Mouse (Mus musculus) lung, postnatal 4 days (tissue): ENCODE measurements around the gene Prr15l.

Source experiments
- DNase-seq, 2 experiments: peaks; one replicate each; pipeline ENCODE4 v3.0.0; 2021

The Prr15l gene

DNA sequence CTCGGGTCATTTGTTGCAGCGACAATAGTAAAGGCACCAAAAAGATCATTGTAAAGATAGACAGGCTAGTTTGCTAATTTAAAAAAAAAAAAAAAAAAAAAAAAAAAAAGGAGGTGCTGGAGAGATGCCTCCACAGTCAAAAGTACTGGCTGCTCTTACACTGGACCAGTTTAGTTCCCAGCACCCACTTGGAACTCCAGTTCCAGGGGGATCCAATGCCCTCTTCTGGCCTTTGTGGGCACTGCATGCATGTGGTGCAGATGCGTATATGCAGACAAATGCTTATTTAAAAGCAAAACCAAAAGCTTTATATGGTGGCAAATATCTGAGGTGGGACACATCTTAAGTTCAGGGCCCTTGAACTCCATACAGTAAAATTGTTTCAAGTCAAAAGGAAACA is 22.9 kb downstream of the Prr15l start:
- DNase-seq: no peak

DNA sequence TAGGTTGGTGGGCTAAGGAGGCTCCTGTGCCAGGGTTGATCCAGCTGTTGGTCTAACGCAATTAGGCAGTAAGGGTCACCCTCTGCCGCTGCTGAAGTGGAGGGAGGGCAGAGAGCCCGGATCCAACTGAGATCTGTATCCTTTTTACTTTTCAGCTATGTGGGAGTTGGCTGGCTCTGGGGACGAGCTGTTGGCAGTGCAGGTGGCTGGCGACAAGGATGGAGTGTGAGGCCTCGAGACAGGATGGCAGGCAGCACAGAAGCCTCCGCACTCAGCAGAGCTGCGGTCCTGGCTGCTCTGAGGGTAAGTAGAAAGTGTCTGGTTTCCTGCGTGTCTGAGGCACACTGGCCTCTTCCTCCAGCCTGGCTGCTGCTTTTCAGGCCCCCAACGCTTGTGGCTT is 24.5 kb downstream of the Prr15l start:
- no peak for DNase-seq

DNA sequence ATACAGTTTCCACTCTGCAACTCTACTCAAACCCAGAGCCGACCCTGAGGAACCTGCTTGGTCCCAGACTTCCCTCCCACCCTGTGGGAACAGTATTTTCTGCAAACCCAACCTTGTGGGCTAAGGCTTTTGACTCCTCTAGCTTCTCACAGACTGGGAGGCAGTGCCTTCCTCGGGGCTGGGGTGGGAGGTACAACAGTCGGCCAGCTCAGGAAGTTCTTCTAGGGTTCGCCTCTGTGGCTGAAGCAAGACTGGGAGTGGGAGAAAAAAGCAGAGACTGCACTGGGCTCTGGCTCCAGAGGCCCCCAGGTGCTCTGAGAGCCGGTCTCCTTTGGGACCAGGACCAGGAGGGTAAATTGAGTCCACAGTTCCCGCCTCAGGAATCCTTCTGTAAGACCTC is 25.0 kb downstream of the Prr15l start:
- no peak for DNase-seq

DNA sequence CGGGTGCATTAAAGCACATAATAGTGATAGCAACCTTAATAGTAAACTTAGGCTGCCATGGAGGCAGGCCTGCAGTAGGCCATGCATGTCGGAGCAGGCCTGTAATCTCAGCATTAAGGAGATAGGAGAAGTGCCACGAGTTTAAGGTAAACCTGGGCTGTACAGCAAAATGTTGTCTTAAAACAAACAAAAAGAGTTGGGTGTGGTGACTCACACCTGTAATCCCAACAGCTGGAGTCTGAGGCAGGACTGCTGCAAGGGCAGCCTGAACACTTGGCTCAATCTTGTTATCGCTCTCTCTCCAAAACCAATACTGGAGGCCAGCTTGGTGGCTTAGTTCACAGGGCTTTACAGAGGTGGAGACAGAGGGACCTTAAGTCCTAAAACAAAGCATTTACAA is 27.2 kb downstream of the Prr15l start:
- no peak for DNase-seq

DNA sequence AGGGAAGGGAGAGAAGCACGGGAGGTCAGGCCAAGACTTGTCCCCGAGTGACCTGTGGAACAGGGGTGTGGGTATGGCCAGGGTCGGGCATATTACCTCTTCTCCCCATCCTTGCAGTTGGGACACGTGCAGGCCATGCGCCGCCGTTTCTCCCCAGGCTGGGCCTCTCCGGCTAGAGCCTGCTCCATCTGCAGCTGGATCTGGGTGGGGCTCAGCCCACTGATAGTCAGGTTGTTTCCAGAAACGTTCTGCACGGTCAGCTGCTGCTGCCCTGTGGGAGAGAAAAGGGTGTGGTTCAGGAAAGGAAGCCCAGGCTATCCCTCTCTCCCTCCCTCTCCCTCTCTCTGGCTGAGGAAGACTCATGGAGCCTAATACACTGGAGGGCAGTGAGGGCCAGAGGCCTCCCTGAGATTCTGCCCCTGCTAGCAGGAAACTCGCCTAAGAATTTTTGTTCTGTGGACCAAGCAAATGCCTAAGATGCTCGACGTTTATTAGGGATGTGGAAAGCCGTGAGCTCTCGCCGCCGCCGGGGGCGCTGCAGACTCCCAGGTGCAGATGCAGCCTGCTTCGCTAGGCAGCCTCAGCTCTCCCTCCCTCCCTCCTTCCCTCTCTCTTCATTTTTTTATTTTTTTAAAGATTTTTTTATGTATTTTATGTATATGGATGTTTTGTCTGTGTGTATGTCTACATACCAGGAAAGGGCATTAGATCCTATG is 28.3 kb downstream of the Prr15l start:
- DNase-seq: no peak

DNA sequence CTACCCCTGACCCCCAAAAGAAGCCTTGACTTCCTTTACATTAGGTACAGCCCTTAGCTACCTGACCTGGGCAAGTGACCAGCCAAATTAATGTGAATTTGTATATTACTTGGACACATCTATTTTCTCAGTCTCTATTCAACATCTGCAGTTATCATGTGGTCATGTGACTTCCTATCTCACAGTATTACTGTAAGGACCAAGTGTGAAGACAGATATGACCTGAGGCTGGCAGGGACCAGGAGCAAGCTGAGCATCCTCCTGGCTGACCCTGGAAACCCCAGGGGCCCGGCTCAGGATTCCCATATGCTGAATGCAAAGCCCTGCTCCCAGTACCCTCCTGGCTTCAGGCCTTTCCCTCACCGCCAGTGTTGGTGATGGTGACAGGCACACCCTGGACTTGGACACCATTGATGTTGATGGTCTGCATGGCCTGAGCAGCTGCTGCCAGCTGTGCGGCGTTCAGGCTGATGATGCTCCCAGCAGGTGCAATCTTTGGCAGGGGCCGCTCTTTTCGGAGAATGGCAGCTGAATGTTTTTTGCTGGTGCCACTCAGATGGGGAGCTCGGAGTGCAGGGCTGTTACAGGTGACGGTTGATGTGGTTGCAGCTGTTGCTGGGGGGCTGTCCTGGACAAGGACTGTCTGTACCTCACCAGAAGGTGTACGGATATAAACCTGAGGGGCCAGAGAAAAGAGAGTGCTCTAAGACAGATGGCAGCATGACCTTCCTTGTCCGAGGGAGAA is 29.3 kb downstream of the Prr15l start:
- DNase-seq: no peak

DNA sequence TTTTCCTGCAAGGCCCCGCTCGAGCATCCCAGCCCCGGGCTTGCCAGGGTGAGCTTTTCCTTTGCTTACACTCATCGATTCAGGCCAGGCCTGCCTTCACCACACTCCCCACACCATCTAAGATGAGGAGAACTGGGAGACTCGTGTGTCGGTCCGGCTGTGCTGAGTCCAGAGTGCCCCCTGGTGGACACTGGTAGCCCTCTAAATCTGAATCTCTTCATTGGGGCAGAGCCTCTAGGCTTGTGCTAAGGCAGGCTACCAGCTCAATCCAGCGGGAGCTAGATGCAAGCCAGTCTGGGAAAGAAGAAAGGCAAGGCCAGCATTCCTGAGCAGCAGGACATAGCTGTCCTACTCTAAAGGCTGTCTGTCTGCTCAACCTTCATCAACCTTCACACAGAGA is 35.7 kb downstream of the Prr15l start:
- peak; percentile 86 to 92 for DNase-seq

DNA sequence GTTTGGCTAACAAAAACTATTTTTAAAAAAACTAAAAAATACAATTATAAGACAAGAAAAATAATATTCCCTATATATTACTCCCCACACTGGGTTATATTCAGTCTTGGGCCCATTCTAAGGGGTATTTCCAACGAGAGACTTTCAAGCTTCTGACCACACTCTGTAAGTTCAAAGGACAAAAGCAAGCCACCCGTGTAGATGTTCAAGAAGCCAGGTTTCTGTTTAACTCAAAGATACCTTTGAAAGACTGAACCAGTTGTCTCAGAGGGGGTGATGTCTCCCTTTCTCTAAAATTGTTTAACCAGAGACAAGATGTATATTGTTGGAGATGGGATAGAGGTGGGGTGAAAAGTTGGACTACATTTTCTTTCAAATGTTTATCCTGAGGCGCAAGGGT is 38.3 kb downstream of the Prr15l start:
- DNase-seq: no peak

DNA sequence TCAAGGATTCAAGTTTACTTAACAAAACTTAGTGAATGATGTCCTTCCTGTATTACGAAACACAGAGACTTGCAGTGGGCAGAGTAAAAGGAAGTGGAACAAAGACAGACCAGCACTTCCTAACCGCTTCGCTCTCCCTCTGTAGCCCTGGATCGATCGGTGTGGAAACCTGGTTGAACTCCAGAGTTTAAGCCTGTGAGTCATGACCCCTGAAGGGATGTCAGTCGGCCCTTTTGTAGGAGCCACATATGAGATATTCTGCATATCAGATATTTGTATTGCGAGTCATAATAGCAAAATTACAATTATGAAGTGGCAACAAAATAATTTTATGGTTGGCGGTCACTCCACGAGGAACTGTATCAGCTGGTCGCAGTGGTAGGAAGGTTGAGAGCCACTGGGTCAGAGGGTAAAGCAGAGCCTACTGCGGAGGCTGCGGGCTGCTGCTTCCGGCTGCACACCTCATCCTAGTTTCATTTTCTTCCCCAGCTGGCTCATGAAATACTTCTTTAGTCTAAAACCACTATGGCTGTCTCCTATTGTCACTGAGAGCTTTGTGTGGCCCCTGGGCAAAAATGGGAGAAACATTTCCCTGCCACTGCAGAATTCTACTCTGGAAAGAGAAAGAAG is 39.1 kb downstream of the Prr15l start:
- peak in 1 of 2 experiments; percentile 46 for DNase-seq

DNA sequence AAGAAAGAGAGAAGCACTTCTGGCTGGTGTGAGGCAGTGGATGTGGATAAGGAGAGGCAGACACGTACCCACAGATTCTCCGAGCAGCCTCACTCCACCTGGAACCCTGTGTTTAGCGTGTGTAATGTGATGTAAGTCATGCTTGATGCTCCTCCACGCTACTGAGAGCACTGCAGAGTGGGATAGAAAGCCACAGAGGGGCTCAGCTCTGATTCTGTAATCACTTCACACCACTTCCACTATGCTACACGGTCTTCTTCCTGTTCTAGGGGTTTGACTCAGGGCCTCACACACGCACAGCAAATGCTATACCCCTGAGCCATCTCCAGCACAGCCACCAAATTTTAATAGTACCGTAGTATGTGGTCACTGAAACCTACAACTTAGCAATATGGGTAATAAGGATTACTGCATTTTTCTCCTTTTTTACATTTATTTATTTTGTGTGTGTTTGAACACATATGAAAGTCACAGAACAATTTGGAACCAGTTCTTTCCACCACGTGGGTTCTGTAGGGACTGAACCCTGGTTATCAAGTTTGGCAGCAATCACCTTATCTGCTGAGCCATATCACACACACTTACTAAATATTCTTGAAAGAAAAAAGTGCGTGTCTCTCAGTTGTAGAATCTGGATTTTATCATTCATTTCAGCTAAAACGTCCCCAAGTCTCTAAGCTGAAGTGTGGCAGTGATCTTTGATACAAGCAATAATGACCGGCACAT is 39.8 kb downstream of the Prr15l start:
- no peak for DNase-seq

DNA sequence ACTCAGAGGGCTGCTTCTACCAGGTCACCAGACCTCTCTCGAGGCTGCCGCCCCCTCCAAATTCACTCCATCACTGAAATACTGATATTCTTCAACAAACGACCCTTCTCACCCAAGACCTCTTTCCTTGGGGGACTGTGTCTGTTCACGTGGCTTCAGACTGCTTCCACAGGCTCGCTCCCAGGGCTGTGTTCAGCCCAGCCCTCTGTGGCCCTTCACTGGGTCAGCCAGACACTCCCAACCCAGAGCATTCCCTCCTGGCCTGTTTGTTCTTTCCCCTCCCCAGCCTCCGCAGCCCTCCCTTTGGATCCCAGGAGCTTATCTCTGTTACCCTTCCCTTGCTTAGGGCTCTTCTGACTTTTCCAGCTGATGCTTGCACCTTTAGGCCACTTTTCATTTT is 40.6 kb downstream of the Prr15l start:
- no peak for DNase-seq

DNA sequence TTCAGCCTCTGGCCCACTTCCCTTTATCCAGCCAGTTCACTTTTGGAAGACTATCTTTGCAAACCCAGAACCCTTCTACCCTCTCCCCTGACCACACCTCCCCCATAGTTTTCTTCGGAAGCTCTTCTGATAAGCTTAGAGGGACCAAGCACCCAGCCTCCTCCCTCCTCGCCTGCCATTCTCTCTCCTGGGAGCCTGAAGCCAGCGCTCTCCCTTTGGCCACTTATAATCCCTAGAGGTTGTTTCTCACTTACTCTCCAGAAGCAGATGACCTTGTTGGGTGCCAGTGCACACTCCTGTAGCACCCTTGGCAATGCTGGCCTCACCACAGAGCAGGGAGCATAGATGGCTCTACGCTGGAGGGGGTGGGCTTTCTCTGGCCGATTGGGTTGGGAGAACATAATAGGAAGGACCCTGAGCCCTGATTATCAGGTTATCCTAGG is 41.4 kb downstream of the Prr15l start:
- DNase-seq: no peak

DNA sequence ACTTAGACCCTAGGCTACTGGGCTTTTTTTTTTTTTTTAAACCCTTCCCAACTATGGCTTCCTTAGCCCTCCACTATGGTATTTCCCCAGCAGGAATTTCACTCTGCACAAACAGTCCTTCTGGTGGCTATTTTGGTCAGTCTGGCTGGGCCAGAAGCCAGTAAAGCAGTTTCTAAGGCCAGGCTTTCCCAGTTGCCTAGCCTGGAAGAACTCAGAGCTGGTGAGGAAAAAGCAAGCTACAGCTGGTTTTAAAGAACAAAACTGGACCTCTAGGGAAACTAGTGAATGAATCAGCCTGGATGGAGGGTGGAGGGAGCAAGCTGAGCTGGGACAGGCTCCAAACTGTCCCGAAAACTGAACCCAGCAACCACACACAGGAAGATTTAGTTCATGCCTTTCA is 41.8 kb downstream of the Prr15l start:
- peak; percentile 69 to 78 for DNase-seq

DNA sequence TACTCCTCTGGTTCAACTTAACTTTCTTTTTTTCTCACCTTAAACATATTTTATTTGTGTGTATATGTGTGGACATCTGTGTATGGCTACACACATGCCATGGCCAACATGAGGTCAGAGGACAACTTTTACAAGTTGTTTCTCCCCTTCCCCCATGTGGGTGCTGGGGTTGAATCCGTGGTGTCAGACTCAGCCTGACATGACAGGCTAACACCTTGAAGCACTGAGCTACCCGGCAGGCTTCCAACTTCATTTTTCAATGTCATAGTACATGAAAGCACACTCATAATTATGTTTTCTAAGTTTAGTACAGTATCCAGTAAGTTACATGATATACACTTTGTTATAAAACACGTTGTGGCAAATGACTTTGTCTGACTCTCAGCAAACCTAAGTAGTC is 42.4 kb downstream of the Prr15l start:
- no peak for DNase-seq

DNA sequence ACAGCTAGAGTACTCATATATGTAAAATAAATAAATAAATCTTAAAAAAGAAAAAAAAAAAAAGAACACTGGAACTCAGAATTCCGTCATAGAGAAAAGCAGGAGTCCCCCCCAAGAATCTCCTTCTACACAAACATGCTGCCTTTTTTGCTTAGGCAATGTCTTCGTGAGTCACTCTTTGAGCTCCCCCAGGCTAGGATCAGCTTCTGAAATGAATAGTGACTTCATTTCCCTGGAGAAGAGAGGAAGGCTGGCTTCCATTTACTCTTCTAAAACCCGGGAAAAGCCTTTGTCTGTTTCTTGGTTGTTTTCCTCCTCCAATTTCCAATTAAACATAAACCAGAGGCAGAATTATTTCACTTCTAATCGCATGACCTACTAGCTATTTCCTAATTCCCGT is 45.0 kb downstream of the Prr15l start:
- DNase-seq: no peak

DNA sequence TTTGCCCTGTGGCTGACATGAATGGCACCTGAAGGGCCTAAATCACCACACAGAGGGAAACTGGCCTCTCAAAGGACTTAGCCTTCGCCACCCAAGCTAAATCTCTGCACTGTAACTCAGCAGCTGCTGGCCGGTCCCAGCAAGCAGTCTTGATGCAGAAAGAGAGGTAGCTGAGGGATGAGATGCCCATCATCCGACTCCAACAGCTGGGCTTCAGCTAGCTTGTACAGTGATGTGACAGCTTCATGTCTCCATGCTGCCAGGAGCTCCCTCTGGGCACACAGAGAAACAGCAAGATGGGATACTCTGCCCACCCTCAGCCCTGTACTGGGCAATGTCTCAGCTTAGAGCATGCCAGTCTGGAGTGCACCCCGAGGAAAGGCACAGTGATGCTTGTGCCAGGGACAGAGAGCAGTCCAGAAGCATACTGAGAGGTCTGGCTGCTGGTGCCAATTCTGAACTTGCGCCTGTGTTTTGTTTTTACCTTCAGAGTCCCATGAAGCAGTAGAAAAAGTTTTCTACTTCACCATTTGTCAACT is 45.6 kb downstream of the Prr15l start:
- no peak for DNase-seq

DNA sequence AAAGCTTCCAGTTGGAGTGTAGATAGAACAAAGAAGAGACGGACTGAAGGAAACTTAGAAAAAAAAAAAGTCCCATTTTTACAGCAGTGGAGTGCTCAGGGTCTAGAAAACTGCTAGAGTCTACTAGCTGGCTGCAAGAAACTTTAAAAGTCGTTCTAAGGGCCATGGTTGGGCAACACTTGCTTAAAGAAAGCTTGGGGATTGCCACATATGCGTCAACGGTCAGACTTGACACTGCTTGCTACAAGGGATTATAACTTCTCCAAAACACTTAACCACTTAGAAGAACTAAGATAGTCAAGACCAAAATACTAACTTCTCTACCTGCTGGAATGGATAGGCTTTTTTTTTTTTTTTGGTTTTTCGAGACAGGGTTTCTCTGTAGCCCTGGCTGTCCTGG is 46.9 kb downstream of the Prr15l start:
- DNase-seq: peak in 1 of 2 experiments; percentile 61

DNA sequence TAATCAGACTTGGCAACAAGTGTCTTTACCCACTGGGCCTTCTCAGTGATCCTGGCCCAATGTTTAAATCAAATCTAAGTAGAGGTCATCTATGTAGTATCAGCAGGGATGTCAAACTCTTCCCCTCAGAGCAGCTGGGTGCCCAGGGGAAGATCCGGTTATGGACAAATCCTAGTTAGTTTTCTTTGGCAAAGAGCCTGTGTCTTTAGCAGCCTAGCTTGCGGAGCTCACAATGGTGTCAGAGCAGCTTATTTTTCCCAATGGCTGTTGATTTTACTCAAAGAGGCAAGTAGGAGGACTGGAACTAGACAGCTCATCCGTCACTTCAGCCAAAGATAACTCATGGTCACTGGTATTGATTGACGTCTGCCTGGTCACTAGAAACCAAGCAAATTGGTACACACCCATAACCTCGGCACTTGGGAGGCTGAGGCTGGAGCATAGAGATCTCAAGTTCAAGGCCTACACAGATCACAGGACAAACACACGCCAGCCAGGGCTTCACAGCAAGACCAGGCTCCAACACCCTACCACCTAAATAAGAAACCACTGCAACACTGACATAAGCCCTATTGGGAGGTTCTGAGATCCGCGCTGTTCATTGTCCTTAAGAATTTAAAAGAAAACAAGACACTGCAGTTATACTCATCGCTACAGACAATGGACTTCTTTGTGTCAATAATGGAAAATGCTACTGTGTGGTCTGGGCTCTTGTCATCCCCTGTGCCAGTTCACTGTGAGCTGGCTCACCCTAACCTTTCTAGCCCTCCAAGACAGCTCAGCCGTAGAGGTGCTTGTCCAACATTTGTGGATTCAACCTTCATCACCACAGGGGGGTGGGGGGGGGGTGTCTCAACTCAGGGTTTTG is 47.8 kb downstream of the Prr15l start:
- no peak for DNase-seq

DNA sequence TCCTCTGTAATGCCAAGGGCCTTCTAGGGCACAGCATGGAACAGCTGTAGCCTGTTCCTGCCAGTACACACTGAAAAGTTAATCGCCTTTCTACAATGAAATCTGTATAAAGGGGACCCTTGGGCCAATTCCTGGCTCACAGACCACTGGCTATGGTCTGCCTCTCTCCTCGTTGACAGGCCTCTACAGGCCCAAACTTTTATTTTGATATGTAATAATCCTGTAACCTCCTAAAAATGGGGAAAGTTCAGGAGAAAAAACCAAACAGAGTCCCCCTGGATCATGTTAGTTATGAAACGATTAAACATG is 48.4 kb downstream of the Prr15l start:
- no peak for DNase-seq

DNA sequence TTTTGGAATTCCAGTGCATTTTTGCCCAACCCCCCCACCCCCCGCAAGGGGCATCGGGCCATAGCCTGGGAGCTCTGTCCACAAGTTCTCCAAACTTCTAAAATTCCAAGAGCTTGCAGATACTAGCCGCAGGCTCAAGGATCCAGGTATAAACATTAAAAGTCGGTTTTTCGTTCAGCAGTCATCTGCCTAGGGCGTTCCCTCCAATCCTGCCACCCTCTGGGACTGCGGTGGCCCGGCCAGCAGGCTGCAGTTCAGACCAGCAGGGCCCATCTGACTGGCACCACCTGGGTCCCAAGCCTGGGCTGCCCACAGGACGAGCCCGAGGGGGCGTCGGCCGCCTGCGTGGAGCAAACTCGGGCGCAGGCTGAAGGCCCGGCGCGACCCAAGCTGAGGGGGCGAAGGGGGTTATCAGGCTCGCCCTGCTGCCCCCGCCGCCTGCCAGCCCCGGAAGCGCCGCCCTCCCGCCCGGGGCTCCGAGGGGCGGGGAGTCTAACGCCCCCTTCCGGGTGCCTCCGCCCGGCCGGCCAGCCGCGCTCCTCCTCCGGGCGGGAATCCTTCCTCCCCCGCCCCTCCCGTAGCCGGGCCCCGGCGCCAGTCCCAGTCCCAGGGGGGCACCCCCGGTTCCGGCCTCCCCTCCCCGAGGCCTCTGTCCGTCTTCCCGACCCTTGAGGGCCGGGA is 49.1 kb downstream of the Prr15l start:
- DNase-seq: peak; percentile 92 to 95

DNA sequence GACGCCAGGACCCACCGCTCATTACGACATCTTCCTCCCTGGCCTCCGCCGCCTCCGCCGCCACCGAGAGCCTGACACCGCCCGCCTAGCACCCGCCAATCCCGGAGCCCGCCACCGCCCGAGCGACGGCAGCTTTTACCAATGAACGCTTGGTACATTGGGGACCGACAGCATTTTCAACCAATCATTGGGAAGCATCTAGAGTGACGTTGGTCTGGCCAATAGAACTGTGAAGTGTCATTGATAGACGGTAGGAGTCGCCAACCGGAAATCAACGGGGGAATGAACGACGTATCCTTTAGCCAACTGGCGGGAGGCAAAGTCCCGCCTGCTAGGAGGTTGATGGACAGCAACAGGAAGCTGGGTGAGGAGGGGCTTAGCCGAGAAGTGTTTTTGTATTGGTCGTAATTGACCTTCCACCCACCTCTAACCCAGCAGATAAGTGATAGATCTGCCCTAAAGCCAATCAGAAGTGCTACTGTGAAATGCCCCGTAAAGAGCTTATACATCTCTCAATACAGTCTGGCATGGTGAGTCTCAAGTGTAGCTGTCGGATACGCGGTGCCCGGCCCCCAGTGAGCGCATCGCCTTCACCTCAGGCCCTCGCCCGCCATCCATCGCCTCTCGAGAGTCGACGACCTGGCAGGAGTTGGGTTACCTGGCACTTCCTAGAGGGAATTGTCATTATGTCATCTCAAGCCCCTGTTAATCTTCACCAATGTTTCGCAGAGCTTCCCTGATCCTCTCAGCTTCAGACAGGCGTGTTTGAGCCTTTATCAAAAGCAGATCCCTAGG is 49.9 kb downstream of the Prr15l start:
- DNase-seq: peak; percentile 99
